Mouse (Mus musculus): ENCODE measurements around the gene Slc39a13. TPM values are rescaled to one million over a fixed set of nuclear protein-coding genes. Genes with fewer than 3 reads are reported as not detected.
A peak's percentile ranks its signal among the peaks of the same experiment; 100 is the strongest.

Slc39a13 gene
- total RNA-seq, 4 experiments from 2014 or later = 31.4 to 57.3 (median 43.5) TPM

GRCm38 (mm10) chr2:91088987-91089386 is 18.8 kb upstream of the Slc39a13 start:
- DNase-seq = no peak

- DNase-seq = no peak
Measured at GRCm38 (mm10) chr2:91087453-91087852, 17.2 kb upstream of the Slc39a13 start.

- no peak for DNase-seq
Measured at GRCm38 (mm10) chr2:91086392-91087237, 16.4 kb upstream of the Slc39a13 start.

- DNase-seq = no peak
Measured at GRCm38 (mm10) chr2:91085494-91086391, 15.5 kb upstream of the Slc39a13 start.

- DNase-seq = no peak
Measured at GRCm38 (mm10) chr2:91084179-91084820, 14.1 kb upstream of the Slc39a13 start.

- no peak for DNase-seq
Measured at GRCm38 (mm10) chr2:91083366-91083940, 13.2 kb upstream of the Slc39a13 start.

- peak; percentile 42 for DNase-seq
Measured at GRCm38 (mm10) chr2:91082844-91083243, 12.6 kb upstream of the Slc39a13 start.

GRCm38 (mm10) chr2:91081775-91082695 is 11.8 kb upstream of the Slc39a13 start, which contains the start of gene Spi1:
Gene Spi1 (plus strand): TSS chr2:91082390.
- DNase-seq = no peak

- no peak for DNase-seq
Measured at GRCm38 (mm10) chr2:91080784-91081513, 10.7 kb upstream of the Slc39a13 start.

- no peak for DNase-seq
Measured at GRCm38 (mm10) chr2:91079026-91079384, 8.8 kb upstream of the Slc39a13 start.

- DNase-seq = no peak
Measured at GRCm38 (mm10) chr2:91078314-91079025, 8.3 kb upstream of the Slc39a13 start.

- DNase-seq = no peak
Measured at GRCm38 (mm10) chr2:91077957-91078313, 7.7 kb upstream of the Slc39a13 start.

- no peak for DNase-seq
Measured at GRCm38 (mm10) chr2:91072092-91072491, 1.9 kb upstream of the Slc39a13 start.

GRCm38 (mm10) chr2:91071059-91071458 is 842 bp upstream of the Slc39a13 start:
- no peak for DNase-seq

GRCm38 (mm10) chr2:91069306-91070000 is 764 bp downstream of the Slc39a13 start:
- DNase-seq = no peak

- no peak for DNase-seq
Measured at GRCm38 (mm10) chr2:91068872-91069165, 1.4 kb downstream of the Slc39a13 start.

GRCm38 (mm10) chr2:91068162-91068871 is 1.9 kb downstream of the Slc39a13 start:
- DNase-seq = no peak

- no peak for DNase-seq
Measured at GRCm38 (mm10) chr2:91066455-91066854, 3.8 kb downstream of the Slc39a13 start.

- DNase-seq = peak; percentile 37
Measured at GRCm38 (mm10) chr2:91065544-91065943, 4.7 kb downstream of the Slc39a13 start.
